In the genomic region with DNA sequence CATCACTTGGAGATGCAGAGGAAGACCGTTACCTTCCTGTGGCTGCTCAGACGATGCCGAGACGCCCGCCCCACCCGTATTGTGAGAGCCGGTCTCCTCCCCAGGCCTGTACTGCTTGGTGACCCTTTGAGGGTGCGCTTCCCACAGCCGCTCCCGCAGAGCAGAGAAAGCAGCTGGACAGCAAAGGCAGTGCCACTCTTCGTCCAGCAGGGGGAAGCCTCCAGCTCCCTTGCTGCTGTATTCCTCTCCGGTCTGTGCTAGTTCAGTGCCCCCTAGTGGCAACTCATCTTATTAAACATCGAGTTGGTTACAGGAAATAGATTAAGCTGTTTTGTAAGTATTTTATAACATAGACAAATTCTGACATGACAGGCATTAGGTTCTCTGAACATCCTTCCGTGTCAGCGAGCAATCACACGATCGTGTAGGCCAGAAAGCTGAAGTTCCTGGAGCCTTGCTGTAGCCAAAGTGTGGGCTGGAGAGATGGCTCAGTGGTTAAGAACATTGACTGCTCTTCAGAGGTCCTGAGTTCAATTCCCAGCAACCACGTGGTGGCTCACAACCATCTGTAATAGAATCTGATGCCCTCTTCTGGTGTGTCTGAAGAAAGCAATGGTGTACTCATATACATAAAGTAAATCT, we compare ENCODE assay signal across 8 mouse cellular contexts.
DNase-seq lines count a peak whose midpoint lies in the region; ATAC-seq and TF ChIP-seq lines count a peak whose summit lies in the region.

No protein-coding gene starts in this region.

- no peak overlapping the region for H3K27ac ChIP-seq in bone marrow macrophage, adult 2 months (ENCODE audit: insufficient read depth, low read depth, low read length)
- H3K27ac ChIP-seq in embryonic facial prominence, embryonic 15.5 days (replicated peaks): no peak overlapping the region
- peak overlapping the region; percentile 76 for H3K27ac ChIP-seq in heart, embryonic 10.5 days
- H3K27ac ChIP-seq in kidney, embryonic 14.5 days (ENCODE audit: low read depth, low read length): no peak overlapping the region
- no peak overlapping the region for H3K27ac ChIP-seq in limb, embryonic 14.5 days (replicated peaks; ENCODE audit: low read depth, low read length)
- no peak overlapping the region for H3K27ac ChIP-seq in midbrain, postnatal 0 days (ENCODE audit: low read depth, low read length)

- no peak overlapping the region for H3K4me3 ChIP-seq in bone marrow macrophage, adult 2 months (ENCODE audit: insufficient read depth, low read length)
- peak overlapping the region; percentile 32 for H3K4me3 ChIP-seq in embryonic facial prominence, embryonic 15.5 days (replicated peaks)
- peak overlapping the region; percentile 45 for H3K4me3 ChIP-seq in heart, embryonic 10.5 days
- H3K4me3 ChIP-seq in kidney, embryonic 14.5 days (ENCODE audit: low read length): peak overlapping the region; percentile 3; the same call in 1 of the 2 replicates
- 0 out of 2 replicates have a peak overlapping the region, but pooled peaks have one; percentile 14 for H3K4me3 ChIP-seq in limb, embryonic 14.5 days (replicated peaks; ENCODE audit: low read length)
- H3K4me3 ChIP-seq in midbrain, postnatal 0 days (ENCODE audit: low read depth, low read length): peak overlapping the region; percentile 24; the same call in 1 of the 2 replicates

- no peaks in the 10 kb centered on the region for H3K36me3 ChIP-seq in embryonic facial prominence, embryonic 15.5 days
- H3K36me3 ChIP-seq in heart, embryonic 10.5 days: no peaks in the 10 kb centered on the region
- no peaks in the 10 kb centered on the region for H3K36me3 ChIP-seq in kidney, embryonic 14.5 days (ENCODE audit: control insufficient read depth, insufficient read depth, low read length)
- H3K36me3 ChIP-seq in limb, embryonic 14.5 days (ENCODE audit: control insufficient read depth, insufficient read depth, low read length): no peaks in the 10 kb centered on the region
- H3K36me3 ChIP-seq in midbrain, postnatal 0 days (ENCODE audit: insufficient read depth, low read length): no peaks in the 10 kb centered on the region

- peak; percentile 86 to 91 for DNase-seq in B cell, adult 2 months
- peak; percentile 89 for DNase-seq in heart, embryonic 10.5 days (ENCODE audit: low spot score)
- peak; percentile 96 for DNase-seq in limb, embryonic 14.5 days (ENCODE audit: low spot score)
- peak; percentile 95 for DNase-seq in midbrain, postnatal 0 days (ENCODE audit: low spot score)
- peak; percentile 43 to 73 for DNase-seq in spleen, postnatal 14 days (ENCODE audit: low spot score in 2 of 2)

- no peaks in the 10 kb centered on the region for H3K9me3 ChIP-seq in embryonic facial prominence, embryonic 15.5 days (replicated peaks)
- no peaks in the 10 kb centered on the region for H3K9me3 ChIP-seq in heart, embryonic 10.5 days
- H3K9me3 ChIP-seq in kidney, embryonic 14.5 days (ENCODE audit: control insufficient read depth, low read length): no peaks in the 10 kb centered on the region
- H3K9me3 ChIP-seq in limb, embryonic 14.5 days (ENCODE audit: control insufficient read depth, low read length): no peaks in the 10 kb centered on the region
- H3K9me3 ChIP-seq in midbrain, postnatal 0 days (ENCODE audit: low read length): no peaks in the 10 kb centered on the region

- H3K9ac ChIP-seq in embryonic facial prominence, embryonic 15.5 days: no peak overlapping the region
- peak overlapping the region; percentile 28; the same call in 1 of the 2 replicates for H3K9ac ChIP-seq in kidney, embryonic 14.5 days (ENCODE audit: low read depth, low read length)
- H3K9ac ChIP-seq in limb, embryonic 14.5 days (ENCODE audit: low read depth, low read length, severe bottlenecking): peak overlapping the region; percentile 34
- H3K9ac ChIP-seq in midbrain, postnatal 0 days (replicated peaks; ENCODE audit: low read length, poor library complexity, severe bottlenecking): peak overlapping the region; percentile 34

- peak overlapping the region; percentile 59 for H3K4me2 ChIP-seq in embryonic facial prominence, embryonic 15.5 days (replicated peaks)
- peak overlapping the region; percentile 31 for H3K4me2 ChIP-seq in kidney, embryonic 14.5 days (replicated peaks; ENCODE audit: low read depth, low read length)
- H3K4me2 ChIP-seq in limb, embryonic 14.5 days (replicated peaks; ENCODE audit: low read depth, low read length, severe bottlenecking): peak overlapping the region; percentile 49
- peak overlapping the region; percentile 55 for H3K4me2 ChIP-seq in midbrain, postnatal 0 days (ENCODE audit: low read depth, low read length, poor library complexity, severe bottlenecking)

- WGBS in embryonic facial prominence, embryonic 15.5 days: 3% methylated on average over 18 of the region's 18 CpGs
- WGBS in heart, embryonic 10.5 days: 4% methylated on average over 18 of the region's 18 CpGs
- WGBS in kidney, embryonic 14.5 days: 5% methylated on average over 18 of the region's 18 CpGs
- WGBS in limb, embryonic 14.5 days: 9% methylated on average over 18 of the region's 18 CpGs
- 5% methylated on average over 18 of the region's 18 CpGs for WGBS in midbrain, postnatal 0 days

- H3K4me1 ChIP-seq in bone marrow macrophage, adult 2 months (ENCODE audit: control insufficient read depth, insufficient read depth, low read length): no peaks in the 10 kb centered on the region
- peaks cover 10% of the 10 kb centered on the region for H3K4me1 ChIP-seq in embryonic facial prominence, embryonic 15.5 days
- peaks cover 21% of the 10 kb centered on the region for H3K4me1 ChIP-seq in heart, embryonic 10.5 days
- 0 out of 2 replicates have a peak, but pooled peaks cover 3% of the 10 kb centered on the region for H3K4me1 ChIP-seq in kidney, embryonic 14.5 days (ENCODE audit: control insufficient read depth, insufficient read depth, low read length)
- no peaks in the 10 kb centered on the region for H3K4me1 ChIP-seq in limb, embryonic 14.5 days (ENCODE audit: control insufficient read depth, insufficient read depth, low read length)
- no peaks in the 10 kb centered on the region for H3K4me1 ChIP-seq in midbrain, postnatal 0 days (ENCODE audit: insufficient read depth, low read length)

- no peak for TF ChIP-seq POLR2A in bone marrow macrophage, adult 2 months (IDR thresholded peaks at IDR 0.05; ENCODE audit: borderline replicate concordance, low read depth, low read length)
- no peak for TF ChIP-seq POLR2A in limb, embryonic 14.5 days (IDR thresholded peaks at IDR 0.05; ENCODE audit: borderline replicate concordance, extremely low read depth, insufficient read depth, insufficient read length)

- 0 out of 2 replicates have a peak, but pooled peaks cover 3% of the 10 kb centered on the region for H3K27me3 ChIP-seq in embryonic facial prominence, embryonic 15.5 days
- no peaks in the 10 kb centered on the region for H3K27me3 ChIP-seq in heart, embryonic 10.5 days (ENCODE audit: insufficient read depth, poor library complexity, severe bottlenecking)
- H3K27me3 ChIP-seq in kidney, embryonic 14.5 days (ENCODE audit: control insufficient read depth, insufficient read depth, low read length): no peaks in the 10 kb centered on the region
- H3K27me3 ChIP-seq in limb, embryonic 14.5 days (ENCODE audit: control insufficient read depth, insufficient read depth, low read length): no peaks in the 10 kb centered on the region
- no peaks in the 10 kb centered on the region for H3K27me3 ChIP-seq in midbrain, postnatal 0 days (ENCODE audit: insufficient read depth, low read length)

- peak; percentile 88 for ATAC-seq in embryonic facial prominence, embryonic 15.5 days (ENCODE audit: insufficient number of reproducible peaks, low FRiP score, low TSS enrichment, low read depth)
- ATAC-seq in kidney, embryonic 14.5 days (ENCODE audit: low FRiP score, low TSS enrichment): peak; percentile 96
- peak; percentile 93 for ATAC-seq in limb, embryonic 14.5 days (ENCODE audit: low FRiP score, low read depth)
- peak; percentile 81 for ATAC-seq in midbrain, postnatal 0 days (ENCODE audit: low FRiP score)

- TF ChIP-seq CTCF in bone marrow macrophage, adult 2 months (IDR thresholded peaks at IDR 0.05; ENCODE audit: low read depth, low read length): peak; percentile 98
- TF ChIP-seq CTCF in midbrain, postnatal 0 days (IDR thresholded peaks at IDR 0.05): peak; percentile 100
